Mouse (Mus musculus) kidney, adult 9 months (tissue): ENCODE results near the gene Siae.

Experiments used
- DNase-seq: peaks from one replicate; pipeline ENCODE4 v3.0.0; 2022

The Siae gene

DNA sequence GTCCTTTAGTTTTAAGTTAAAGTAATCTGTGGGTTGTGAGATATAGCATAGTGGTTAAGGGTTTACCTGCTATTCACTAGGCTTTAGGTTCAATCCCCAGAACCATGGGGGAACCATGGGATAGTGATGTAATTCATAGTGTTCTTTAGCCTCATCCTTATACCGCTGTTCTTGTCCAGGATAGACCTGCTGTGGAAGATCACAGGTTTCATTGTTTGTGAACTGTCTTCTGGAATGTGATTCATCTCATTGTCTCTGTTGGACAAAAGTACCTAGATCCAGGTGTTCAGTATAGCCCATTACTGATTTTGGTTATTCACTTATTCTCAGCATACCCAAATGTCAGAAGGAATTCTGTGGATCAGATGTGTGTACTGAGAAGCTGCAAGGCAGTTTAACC, 71.8 kb downstream of the Siae start:
- DNase-seq: no peak

DNA sequence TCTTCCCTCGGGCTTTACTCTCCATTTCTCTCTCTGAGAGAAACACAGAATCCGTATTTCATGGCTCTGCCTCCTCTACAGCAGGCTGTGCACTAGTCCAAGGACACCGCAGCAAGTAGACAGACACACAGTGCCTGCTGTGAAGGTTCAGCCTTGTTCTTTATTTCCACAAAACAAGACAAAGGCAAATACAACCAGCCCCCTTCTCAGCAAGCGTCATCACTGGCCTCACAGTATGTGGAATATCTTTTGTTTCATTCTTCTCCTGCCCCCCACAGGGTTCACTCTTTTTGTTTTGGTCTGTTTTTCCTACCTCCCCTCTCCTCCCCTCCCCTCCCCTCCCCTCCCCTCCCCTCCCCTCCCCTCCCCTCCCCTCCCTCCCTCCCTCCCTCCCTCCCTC, 73.1 kb downstream of the Siae start:
- no peak for DNase-seq

DNA sequence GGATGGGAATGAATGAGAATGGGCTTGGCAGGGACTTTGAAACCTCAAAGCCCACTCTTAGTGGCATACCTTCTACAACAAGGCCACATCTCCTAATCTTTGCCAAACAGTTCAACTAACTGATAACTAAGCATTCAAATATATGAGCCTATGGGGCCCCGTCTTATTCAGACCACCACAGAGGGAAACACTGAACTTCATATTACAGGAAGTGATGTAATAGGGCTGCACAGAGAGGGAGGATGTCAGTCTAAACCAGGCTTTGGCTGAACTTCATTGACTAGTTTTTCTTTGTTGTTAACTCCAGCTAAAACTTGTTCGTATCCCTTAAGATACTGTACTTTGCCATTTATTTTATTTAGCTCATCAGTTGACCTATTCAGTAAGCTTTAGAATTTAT, 74.4 kb downstream of the Siae start:
- no peak for DNase-seq

DNA sequence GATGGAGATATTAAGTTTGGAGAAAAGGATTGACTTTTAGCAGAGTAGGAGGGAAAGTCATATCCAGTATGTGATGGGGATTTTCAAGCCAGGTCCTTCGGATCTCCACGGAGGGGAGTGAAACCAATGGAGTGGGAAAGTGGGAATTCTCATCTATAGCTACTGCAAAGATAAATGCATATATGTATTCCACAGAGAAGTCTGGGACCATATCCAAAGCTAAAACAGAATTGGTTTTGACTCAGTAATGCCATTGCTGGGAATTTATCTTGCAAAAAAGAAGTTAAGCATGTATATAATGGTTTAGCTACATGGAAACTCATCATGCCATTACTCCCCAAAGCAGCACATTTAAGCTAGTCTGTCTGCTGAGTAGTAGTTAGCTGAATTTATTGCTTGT, 76.8 kb downstream of the Siae start:
- DNase-seq: no peak

DNA sequence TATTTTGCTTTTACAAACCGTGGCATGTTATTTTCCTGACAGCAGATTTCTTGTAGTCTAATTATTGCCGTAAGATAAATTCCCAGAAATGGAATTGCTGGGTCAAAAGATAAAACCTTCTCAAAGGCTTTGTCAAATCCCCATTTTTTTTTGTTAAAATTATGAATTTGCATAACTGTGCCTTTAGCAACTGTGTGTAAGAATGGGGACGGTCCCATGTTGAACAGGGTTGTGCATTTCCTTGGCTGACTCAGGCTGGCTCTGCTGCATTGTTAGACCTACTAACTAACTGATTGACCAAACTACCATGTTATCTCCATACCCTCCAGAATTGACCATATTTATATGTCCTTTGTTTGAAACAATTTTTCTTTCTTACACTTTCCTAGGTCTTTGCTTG, 78.8 kb downstream of the Siae start:
- no peak for DNase-seq

DNA sequence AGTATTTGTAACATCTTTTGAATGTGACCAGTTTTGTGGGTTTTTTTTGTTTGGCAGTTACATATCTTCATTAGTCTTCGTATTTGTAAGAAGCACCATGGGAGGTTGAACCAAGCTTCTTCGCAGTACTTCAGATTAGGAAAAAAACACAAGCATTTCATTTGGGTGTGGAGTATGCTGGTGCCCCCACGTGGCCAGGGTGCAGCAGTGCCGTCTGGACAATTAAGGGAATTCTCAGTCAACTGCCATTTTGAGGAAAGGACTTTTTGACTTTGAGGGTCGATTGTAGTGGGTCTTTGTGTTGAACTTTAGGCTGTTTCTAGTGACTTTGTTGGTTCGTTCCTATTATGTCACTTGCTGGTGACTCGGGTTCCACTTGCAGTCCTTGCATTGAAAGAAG, 80.8 kb downstream of the Siae start:
- DNase-seq: peak; percentile 54

DNA sequence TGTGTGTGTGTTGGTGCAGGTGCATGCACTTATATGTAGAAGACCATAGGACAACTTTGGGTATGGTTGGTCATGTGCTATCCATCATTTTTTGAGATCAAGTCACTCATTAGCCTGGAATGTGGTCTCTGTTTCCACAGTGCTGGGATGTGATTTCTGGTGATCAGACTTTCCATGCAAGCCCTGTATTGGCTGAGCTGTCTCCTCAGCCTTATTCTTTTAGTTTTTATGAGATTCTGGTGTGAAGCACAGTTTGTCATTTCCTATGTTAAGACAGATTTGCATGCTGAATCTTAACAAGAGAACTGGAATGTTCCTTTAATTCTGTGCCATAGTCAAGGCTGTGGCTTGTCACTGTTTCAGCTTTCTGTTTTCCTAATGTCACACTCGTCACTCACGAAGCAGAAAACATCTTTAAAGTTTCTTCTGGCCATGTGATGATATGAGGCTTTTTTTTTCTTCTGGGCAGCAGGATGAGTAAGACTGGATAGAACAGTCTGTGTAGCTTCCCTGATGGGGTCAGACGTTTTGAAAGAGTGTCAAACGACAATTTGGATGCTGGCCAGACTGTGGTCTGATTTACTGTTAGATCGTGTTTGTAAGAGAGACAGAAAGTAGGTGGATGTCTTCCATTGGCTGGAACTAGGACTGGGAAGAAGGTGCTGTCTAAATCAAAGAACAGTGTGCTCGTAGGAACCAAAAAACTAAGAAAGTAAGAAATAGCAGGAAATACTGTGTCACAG, 81.5 kb downstream of the Siae start:
- no peak for DNase-seq

DNA sequence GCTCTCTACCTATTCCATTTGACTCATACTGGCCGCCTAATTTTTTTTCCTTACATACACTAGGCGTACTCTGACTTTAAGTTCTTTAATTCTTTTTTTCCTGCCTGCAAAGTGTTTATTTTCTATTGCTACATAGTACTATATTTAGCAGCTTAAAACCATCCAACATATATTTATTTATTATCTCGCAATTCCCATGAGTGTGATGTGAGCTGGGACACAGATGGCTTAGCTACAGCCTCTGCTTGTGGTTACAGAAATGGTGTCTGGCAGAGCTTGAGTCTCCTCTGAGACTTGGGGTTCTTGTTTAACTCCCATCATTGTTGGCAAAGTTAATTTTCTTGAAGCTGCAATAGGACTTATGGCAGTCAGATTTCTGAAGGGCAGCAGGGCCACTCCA, 83.2 kb downstream of the Siae start:
- DNase-seq: no peak

DNA sequence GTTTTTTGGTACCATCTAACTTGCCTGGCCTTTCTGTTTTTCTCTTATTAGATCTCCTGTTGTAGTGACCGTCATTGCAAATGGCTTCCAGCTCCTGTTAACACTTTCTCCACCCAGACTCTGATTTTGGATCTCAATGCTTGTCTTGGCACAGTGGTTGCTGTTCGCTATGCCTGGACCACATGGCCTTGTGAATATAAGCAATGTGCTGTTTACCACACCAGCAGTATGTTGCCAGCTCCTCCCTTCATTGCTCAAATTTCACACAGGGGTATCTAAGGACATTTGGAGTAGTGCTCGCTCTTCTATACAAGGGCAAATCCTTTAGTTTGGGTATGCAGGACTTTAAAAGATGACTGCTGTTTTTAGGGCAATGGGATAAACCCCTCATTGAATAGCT, 90.7 kb downstream of the Siae start:
- DNase-seq: no peak

DNA sequence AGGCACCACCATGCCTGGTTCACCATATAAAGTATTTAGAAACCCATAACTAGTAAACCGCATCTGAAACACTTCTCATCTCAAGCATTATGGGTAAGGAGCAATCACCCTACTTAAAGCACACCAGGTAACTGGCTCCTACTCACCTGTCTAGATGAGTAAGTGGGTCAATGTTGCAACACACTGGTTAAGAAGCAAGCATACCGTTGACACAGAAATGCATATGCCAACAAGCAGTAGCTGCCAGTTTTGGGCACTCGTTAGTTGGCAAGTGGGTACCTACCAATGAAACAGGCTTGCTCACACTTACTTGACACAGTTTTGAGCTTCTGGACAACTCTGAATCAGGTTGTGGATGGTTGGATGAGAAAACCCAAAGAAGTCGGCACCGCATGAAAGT, 95.1 kb downstream of the Siae start:
- no peak for DNase-seq

DNA sequence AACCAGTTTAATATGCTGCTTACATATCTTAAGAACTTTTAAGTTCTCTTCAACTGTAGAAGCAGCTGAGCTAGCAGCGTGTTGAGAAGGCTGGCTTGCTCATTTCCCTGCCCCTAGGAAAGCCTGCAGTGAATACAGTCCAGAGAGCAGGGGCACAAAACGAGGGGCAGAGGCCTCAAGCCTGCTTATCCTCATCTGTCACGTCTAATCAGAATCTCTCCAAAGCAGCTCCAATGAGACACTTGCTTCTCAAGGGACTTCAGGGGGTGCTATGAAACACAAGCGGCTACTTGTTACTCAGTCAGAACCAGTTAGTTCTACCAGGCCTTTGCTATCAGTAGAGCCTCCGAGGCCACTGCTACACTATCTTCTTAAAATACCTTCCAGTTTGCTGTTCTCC, 98.3 kb downstream of the Siae start:
- DNase-seq: no peak

DNA sequence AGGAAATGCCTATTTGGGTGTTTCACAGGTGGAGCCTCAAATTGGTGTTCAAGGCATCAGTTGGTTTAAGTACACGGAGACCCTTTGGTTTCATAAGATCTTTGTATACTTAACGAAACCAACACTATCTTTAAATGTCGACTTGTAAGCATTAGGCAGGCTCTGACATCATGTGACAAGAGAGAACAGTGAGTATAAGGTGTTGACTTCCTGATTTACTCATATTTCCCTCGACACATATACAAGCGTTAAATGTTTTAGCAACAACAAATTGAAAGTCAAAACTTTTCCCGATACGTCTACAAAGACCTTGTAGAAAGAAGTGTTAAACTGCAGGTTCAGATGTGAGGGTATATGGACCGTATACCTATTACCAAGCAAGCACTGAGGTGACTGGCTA, 100.5 kb downstream of the Siae start:
- DNase-seq: peak; percentile 3

DNA sequence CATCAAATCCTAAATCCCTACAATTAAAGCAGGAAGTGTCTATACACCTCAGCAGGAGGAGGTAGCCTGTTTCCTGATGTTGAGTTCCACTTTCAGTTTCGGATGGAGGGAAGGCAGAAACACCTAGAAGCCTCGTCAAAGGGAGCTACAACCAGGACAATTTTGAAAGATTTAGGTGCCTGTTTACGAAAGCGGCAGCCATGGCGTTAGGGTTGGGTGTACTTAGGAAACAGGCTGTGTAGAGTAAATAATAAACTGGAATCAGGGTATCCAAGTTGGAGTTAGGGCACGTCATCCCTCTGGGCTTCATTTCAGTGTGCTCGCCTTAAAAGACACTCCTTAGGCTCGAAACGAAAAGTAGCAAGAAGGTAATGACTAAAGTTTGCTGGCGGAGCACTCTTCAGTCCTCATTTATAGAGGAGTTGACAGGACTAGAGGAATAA, 101.0 kb downstream of the Siae start:
- peak; percentile 24 for DNase-seq

DNA sequence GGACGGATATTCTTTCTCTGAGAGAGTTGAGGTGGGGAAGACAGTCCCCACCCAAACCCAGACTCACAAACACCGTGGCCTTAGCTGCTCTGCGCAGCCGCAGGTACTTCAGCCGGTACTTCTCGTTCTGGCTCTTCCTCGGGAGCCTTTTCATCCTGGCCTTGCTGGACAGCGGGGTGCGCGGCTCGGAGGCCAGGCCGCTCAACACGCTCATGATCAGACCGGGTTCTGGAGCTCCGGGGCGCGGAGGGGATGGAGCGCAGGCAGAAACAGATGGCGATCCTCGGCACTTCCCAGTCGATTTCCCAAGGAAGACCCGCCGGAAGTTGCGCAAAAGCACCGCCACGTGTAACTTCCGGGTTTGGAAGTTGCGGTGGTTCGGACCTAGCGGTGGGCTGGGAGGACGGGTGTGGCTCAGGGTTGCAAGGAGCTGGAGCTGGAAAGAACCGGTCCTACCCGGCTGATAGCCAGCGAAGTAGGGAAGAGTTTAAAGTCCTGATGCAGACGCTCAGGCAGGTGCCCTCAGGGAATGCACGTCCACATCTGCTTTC, 101.5 kb downstream of the Siae start, which contains the start of gene Tbrg1:
TSS of gene Tbrg1 (minus strand) at position 382 of the 551 bp plus-strand sequence.
- peak; percentile 87 for DNase-seq

DNA sequence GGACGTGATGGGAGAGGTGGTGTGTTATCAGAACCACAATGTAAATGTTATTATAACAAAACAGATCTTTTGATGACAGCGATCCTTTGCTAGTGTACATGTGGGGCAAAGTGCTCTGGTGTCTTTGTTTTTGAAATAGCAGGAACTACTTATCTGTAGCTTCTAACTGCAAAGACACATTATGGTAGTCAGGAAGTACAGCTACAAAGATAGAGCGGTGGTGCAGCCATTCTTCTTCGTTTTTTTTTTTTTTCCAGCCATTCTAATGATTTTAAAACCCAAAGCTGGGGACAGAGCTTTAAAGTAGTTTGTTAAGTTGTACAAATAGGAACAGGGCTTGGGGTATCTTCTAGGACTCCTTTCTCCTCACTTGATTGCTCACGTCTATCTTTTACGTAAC, 103.9 kb downstream of the Siae start:
- DNase-seq: no peak

DNA sequence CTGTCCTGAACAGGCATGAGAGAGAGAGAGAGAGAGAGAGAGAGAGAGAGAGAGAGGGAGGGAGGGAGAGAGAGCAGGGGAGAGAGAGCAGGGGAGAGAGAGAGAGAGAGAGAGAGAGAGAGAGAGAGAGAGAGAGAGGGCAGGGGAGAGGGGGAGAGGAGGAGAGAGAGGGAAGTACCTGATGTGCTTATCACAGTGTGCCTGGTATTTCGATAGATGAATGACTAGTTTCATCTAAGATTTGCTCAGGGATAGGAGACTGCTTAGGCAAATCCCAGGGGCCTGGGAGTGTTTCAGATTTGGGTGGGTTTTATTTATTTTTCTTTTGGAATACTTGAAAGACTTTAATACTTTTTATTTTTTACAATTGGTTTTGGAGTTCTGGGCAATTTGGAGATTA, 107.7 kb downstream of the Siae start:
- no peak for DNase-seq

DNA sequence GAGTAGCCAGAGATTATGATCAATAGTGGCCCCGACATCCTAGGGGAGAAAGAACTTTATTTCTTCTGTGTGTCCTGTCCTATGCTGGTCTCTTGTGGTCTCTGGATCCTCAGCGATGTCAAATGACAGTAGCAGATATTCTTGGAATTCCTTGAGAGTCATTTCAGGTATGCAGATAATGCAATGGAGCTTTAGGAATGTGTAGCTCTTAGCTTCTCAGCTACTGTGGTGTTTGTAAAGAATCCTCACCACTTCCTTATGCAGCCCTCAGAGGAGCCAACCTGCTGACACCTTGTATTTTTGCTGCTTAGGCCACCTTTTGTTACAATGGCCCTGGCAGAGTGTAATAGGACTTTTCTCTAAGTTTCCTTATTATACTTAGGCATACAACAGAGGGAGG, 109.1 kb downstream of the Siae start:
- DNase-seq: no peak

DNA sequence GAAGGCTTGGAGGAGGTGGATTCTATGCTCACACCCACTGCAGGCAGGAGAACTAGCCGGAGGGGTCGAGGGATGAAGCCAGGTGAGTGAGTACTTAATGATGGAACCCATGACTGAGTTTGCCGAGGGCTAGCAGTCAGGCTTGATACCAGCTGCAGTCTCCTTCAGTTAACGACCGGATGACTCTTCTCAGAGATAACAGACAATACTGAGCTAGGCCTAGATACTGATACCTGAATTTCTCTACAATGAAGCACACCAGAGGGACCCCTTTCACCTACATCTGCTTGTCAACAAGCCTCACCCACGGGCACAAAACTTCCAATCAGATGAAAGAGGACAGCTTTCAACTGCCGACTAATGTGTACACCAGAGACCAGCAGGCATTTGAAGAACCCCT, 110.5 kb downstream of the Siae start:
- DNase-seq: no peak

DNA sequence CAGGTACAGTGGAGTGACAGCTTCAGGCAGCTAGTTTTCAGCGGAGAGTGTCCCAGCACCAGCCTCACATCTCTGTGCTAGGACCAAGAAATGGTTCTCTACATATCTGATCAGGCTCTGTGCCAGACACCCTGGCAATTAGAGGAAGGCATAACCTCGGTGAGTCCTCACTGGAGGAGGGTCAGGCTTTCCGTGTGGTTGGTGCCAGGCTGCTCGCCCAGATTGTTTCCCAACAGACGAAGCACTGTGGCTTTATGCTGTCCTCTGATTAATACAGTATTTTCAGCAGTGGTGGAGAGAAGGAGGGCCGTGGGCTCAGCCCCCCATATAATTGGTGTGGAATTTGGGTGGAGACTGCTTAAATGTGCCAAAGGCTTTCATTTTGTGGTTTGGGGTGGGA, 113.6 kb downstream of the Siae start, which contains the start of gene Panx3:
TSS of gene Panx3 (minus strand) at position 121 of the 400 bp plus-strand sequence.
- DNase-seq: no peak

DNA sequence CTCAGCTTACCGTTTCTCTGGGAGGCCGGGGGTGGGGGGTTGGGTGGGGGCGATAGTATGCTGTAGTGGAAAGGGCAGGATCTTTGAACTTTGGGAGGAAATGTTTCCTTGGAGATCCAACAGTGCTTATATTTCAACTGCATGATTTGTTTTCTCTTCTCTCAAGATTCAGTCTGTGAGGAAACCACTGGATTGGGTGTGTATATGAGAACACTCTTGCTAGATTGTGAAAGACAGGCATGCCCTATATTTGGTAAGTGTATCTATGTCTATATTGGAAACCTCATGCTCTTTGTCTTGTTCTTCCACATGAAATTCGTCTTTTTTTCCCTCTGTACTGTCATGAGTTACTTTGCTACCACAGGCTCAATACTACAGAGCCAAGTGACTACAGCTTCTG, 114.2 kb downstream of the Siae start:
- DNase-seq: no peak

DNA sequence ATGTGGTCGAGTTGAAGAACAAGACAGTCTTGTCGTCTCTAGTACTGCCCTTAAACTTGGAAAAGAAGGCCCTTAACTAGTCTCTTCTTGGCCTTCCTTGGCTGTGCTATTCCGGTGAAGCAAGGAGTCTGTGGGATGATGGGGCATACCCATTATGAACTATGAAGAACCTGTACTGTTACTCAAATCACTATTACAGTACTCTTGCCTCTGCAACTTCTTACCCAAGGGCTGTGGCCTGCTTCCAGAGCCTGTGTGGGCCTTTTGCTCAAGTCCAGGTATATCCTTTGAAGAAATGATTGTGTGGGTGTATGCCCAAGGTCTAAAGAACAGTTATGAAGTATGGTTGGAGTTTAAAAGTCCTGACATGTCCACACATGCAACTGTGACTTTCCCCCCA, 114.8 kb downstream of the Siae start:
- DNase-seq: no peak

DNA sequence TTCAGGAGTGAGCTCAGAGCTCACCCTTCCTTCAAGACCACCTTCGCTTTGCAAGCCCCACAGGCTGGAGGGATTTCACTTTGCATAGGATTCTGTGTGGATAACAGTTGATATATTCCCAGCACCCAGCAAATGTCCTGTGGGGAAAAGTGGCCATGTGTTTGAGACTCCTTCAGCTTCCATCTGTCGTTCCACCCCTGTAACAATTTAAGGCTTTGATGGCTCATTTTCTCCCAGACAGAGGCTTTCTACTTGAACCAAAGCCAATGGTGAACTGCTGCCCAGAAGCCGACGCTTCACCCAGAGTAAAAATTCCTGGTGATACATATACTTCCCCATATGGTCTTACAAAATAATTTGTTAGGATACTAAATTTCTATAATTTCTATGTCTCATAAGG, 119.8 kb downstream of the Siae start:
- no peak for DNase-seq

DNA sequence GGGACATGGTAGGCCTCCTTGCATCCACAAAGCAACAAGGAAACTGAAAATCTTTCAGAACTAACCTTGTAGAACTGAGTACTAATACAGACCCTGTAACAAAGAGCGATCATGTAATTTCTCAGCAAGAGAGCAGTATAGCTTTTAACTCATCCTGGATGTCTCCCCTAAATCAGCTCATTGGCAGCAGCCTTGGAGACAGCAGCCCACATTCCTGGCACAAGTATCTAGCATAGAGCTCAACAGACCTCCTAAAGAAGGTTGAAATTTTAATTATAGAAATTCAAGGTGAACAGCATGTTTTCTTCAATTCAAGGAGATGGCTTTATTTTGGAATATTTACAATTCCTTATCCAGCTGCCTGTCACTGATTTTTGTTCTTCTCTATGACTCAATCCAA, 125.6 kb downstream of the Siae start:
- DNase-seq: no peak

DNA sequence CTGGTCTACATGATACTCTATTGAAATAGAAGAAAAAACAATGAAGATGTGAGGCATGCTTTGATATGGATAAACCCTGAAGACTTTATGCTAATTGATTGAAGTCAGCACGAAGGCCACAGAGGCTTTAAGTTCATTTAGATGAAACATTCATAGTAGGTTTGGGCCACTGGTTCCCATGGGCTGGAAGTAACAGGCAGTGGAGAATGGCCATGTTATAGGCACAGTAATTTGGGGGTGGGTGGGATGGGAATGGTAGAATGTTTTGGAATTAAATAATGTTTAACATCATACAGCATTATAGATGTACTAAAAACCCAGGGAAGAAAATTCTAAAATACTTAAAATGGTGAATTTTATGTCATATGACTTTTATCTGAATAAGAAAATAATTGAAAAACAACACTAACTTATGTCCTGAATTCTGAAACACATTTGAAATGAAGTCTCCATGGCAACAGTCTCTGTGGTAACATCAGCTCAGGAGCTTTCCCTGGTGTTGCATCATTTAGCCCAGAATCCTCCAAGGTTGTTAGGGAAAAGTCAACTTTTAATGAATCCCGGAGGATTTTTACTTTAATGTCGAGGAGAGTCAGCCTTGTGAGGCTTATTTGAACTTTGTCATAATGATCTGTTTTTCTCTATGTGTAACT, 131.9 kb downstream of the Siae start:
- DNase-seq: no peak

DNA sequence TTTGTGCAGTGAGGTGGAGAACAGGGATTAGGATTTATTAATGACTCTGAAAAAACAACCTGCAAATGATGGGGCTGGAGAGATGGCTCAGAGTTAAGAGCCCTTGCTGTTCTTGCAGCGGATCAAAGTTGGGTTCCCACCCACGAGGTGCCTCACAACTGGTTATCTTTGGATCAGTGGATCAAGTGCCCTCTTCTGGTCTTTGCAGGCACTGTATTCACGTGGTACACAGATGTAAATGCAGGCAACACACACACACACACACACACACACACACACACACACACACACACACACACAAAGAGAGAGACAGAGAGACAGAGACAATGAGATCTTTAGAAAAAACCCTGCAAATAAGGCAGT, 132.4 kb downstream of the Siae start:
- DNase-seq: no peak
